Mouse (Mus musculus): ENCODE measurements around the gene Fis1.

DNA sequence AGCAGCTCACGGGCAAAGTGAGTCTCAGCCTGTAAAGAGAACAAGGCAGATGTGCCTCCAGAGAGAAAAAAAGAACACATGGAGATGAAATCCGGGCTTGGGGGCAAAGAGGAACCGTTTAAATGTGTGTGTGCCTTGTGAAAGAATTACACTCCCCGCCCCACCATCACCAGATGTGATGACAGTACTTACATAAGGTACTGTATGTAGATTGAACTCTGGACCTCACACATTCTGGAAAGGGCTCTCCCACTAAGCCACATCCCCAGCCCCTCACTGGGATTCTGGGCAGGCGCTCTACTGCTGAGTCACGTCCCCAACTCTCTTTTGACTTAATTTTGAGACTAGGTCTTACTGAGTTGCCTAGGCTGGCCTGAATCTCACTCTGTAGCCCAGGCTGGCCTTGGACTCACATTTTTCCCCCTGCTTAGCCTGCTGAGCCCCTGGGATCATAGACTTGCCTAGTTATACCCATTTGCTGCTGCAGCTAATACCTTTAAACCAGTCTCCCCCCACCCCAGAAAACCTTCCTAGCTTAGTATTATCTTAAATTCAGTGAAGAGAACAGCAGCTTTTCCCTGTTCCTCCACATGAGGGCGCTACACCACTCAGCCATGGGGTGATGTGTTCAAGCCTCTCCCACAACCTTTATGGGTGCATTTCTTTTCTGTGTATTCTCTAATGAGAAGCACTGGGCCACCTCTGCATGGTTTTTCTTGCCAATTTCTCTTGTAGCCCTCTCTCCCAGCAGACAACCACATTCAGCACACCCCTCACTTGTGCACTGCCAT, 17.0 kb upstream of the Fis1 start:
- TF ChIP-seq CTCF (IDR thresholded peaks at IDR 0.05; ENCODE audit: insufficient read depth, low read length) (0 out of 2 replicates have a peak, but pooled peaks have one; percentile 35), POLR2A (IDR thresholded peaks at IDR 0.05; ENCODE audit: borderline replicate concordance, extremely low read depth, low read depth, low read length) (no peak)
